Mouse (Mus musculus) cerebellum, postnatal 25 days (tissue): ENCODE results near the gene Serpinb13.
"Not testable (repeated sequence)": the region's sequence is repeated elsewhere in the genome, so short reads cannot be mapped to it uniquely, and the experiment has no call there.

Experiments
- DNase-seq, 2 experiments: peaks; one replicate each; pipeline ENCODE4 v3.0.0; 2021; ENCODE audit warnings: mixed read lengths in 2 of 2

Serpinb13 gene

GRCm38 (mm10) chr1:106980684-106981083, at the start of gene Serpinb13:
Serpinb13 (plus strand) TSS chr1:106980984.
- no peak for DNase-seq

- no peak for DNase-seq
Observed at GRCm38 (mm10) chr1:106931954-106932353, 48.8 kb upstream of the Serpinb13 start.

- no peak for DNase-seq
Observed at GRCm38 (mm10) chr1:106933658-106934057, 47.1 kb upstream of the Serpinb13 start.

- DNase-seq, result no peak
Observed at GRCm38 (mm10) chr1:106934265-106934664, 46.5 kb upstream of the Serpinb13 start, which contains the start of gene Serpinb12. Serpinb12 (plus strand) TSS chr1:106934449.

DNA sequence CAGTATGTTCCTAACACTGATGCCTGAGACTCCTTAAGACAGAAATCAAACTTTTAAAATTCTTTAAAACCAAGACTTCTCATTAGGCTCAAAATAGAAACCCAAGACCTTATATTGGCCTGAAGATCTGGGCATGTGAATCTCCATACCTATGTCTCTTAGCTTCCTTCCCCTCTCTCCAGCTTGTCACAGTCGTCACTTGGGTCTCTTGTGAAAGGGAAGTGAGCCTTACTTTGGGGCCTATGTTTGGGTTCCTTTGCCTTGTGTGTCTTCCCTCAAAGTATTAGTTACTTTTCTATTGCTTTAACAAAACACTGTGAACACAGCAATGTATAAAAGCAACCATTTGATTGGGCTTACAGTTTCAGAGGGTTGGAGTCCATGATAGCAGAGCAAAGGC, 33.6 kb upstream of the Serpinb13 start:
- no peak for DNase-seq

DNA sequence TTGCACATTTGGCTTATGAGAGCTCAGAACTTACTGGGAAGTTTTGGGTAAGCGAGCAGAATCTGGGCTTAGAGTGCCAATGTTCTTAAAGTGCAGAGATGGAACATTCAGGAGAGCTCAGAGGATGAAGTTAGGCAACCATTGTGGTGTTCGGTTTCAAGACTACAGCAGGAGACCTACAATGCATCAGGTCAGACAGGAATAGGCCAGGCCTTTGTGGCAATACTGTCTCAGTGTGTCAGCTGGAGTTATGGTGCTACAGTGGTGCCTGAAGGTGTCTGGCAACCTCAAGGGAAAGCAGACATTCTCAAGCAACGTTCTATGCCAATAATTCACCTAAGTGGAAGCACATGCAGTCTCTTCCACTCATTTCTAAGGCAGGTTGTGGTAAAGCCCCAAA, 20.8 kb upstream of the Serpinb13 start:
- no peak for DNase-seq

DNA sequence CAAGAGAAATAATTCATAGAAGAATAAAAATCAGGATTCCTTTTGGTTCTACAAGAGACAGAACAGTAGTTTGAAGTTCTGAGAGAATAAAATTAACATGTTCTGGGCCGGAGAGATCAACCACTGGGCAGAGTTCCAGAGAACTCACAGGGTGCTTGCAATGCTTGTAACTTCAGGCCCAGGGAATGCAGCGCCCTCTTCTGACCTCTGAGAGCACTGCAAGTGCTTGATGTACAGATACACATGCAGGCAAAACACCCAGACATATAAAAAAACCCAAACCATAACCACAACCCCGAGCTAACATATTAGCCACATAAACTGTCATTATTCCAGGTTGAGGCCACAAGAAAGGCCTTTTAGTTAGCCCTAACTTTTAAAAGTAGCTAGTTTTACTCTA, 19.8 kb upstream of the Serpinb13 start:
- peak in 1 of 2 experiments; percentile 12 for DNase-seq

GRCm38 (mm10) chr1:106983092-106983491, 2.3 kb downstream of the Serpinb13 start:
- DNase-seq, result no peak

DNA sequence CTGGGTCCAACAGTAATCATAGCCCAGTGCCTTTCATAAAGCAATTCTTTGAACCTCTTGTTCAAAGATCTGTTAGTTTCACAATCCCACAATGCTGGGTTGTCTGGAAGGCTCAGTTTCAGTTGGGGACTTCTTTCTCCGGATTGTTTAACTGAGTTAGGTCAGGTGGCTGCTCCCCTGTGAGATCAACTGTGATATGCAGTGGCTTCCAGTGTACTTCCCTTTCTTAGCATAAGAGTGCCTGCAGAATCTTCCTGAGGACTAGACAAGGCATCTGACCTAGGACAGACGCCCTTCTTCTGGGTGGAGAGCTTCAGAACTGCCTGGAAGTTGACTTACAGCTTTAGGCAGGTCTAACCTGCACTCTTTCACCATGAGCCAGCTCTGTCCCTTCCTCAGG, 3.1 kb downstream of the Serpinb13 start:
- DNase-seq, result no peak

DNA sequence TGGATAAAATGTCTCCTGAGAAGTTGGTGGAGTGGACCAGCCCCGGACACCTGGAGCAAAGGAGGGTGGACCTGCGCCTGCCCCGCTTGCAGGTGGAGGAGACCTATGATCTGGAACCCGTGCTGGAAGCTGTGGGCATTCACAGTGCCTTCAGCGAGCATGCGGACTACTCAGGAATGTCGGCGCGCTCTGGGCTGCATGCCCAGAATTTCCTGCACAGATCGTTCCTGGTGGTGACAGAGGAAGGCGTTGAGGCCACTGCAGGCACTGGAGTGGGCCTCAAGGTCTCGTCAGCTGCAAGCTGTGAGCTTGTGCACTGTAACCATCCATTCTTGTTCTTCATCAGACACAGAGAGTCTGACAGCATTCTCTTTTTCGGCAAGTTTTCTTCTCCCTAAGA, 19.6 kb downstream of the Serpinb13 start:
- peak; percentile 17 to 47 for DNase-seq

GRCm38 (mm10) chr1:107001754-107002153, 21.0 kb downstream of the Serpinb13 start:
- no peak for DNase-seq

DNA sequence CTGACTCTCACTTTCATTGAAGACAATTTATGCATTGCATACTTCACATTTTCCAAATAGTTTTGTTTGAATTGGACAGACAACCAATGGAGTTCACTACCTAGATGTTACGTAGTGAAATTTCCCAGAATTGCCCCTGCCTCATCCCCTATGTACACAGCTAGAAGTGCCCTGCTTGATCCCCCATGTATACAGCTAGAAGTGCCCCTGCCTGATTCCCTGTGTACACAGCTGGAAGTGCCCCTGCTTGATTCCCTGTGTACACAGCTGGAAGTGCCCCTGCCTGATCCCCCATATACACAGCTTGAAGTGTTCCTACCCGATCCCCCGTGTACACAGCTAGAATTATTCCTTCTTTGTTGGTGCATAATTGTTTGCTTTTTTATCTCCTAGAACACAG, 25.5 kb downstream of the Serpinb13 start:
- no peak for DNase-seq

DNA sequence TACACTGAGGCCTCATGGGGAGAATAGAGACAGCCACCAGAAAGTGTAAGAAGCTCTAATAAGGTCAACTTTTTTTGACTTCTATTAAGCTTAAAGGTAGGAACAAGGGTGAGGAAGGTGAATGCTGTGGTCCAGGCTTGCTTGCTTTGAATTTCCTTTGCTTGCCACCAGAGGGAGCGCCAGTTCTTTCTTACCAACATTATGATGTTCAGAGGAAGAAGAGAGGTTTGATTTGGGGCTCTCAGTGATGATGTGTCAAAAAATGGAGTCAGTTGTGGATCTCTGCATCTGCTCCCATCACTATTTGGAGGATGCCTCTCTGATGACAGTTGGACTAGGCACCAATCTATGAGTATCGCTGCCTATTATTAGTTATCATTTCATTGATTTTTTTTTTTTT, 33.7 kb downstream of the Serpinb13 start:
- peak; percentile 12 to 33 for DNase-seq

DNA sequence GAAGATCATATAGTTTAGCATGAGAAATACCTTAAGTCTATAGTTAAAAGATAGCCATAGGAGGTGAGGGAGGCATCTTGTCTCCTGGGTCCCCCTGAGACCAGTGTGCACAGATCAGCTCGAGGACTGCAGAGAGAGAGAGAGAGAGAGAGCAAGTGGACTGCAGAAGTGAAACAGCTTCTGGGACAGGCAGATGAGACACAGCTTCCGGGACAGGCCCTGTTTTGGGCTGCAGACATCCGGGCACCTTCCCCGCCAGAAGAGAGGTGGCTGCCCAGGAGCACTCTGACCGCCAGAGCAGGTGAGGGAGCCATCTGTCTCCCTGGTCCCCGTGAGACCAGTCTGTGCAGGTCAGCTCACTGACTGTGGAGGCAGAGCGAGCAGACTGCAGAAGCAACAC, 34.4 kb downstream of the Serpinb13 start:
- DNase-seq, result no peak

GRCm38 (mm10) chr1:107025886-107026285, 45.1 kb downstream of the Serpinb13 start:
- no peak for DNase-seq

- DNase-seq, result not testable (repeated sequence)
Observed at GRCm38 (mm10) chr1:107034236-107034635, 53.5 kb downstream of the Serpinb13 start.
